Mouse (Mus musculus) liver, embryonic 12.5 days (tissue): ENCODE measurements around the gene Myo1a. TPM values are rescaled to one million over a fixed set of nuclear protein-coding genes. Genes with fewer than 3 reads are reported as not detected.
A peak's percentile ranks its signal among the peaks of the same experiment; 100 is the strongest.
"Not testable (repeated sequence)": the region's sequence is repeated elsewhere in the genome, so short reads cannot be mapped to it uniquely, and the experiment has no call there.

ENCODE experiments used
- ATAC-seq: fragments of 200-750 bp; cut with Nextera tagmentation; 2 replicates; pipeline ENCODE4 v1.8.0; 2017; ENCODE audit warnings: moderate number of reproducible peaks, mild to moderate bottlenecking, moderate library complexity
- H3K27ac ChIP-seq: fragments of 300-500 bp; sonication (generic); 2 replicates; pipeline ENCODE4 v1.5.1; 2016; ENCODE audit warnings: mild to moderate bottlenecking
- H3K27me3 ChIP-seq: fragments of 300-500 bp; sonication (generic); replicated peaks from 2 replicates; pipeline ENCODE4 v1.6.1; 2016; ENCODE audit warnings: mild to moderate bottlenecking, moderate library complexity
- H3K36me3 ChIP-seq: fragments of 300-500 bp; sonication (generic); 2 replicates; pipeline ENCODE4 v1.6.1; 2016; ENCODE audit warnings: mild to moderate bottlenecking, moderate library complexity
- H3K4me1 ChIP-seq: fragments of 300-500 bp; sonication (generic); 2 replicates; pipeline ENCODE4 v1.6.1; 2016
- H3K4me2 ChIP-seq: fragments of 300-500 bp; sonication (generic); 2 replicates; pipeline ENCODE4 v1.6.1; 2016; ENCODE audit warnings: mild to moderate bottlenecking, moderate library complexity
- H3K4me3 ChIP-seq: fragments of 300-500 bp; sonication (generic); 2 replicates; pipeline ENCODE4 v1.5.1; 2016; ENCODE audit warnings: mild to moderate bottlenecking, moderate library complexity
- H3K9ac ChIP-seq: fragments of 300-500 bp; sonication (generic); 2 replicates; pipeline ENCODE4 v1.6.1; 2016; ENCODE audit warnings: mild to moderate bottlenecking, moderate library complexity
- H3K9me3 ChIP-seq: fragments of 300-500 bp; sonication (generic); replicated peaks from 2 replicates; pipeline ENCODE4 v1.6.1; 2016; ENCODE audit warnings: mild to moderate bottlenecking, moderate library complexity
- WGBS: fragments of 180-500 bp; shearing (Covaris S2); methylation state at CpG from one replicate; pipeline ENCODE4 v1.1.7; 2016; ENCODE audit not compliant: insufficient replicate concordance; 5-methylcytosine and 5-hydroxymethylcytosine counted together
- polyA plus RNA-seq: library from polyadenylated mRNA; unstranded; fragments of >200 nt; fragmentation: Nextera tagmentation; extraction: Ambion mirVana; gene quantifications from 2 replicates; pipeline ENCODE4 v1.2.1, GENCODE M21; 2016

Myo1a gene
- polyA plus RNA-seq: 0.06 and 0.13 TPM in 2 replicates

DNA sequence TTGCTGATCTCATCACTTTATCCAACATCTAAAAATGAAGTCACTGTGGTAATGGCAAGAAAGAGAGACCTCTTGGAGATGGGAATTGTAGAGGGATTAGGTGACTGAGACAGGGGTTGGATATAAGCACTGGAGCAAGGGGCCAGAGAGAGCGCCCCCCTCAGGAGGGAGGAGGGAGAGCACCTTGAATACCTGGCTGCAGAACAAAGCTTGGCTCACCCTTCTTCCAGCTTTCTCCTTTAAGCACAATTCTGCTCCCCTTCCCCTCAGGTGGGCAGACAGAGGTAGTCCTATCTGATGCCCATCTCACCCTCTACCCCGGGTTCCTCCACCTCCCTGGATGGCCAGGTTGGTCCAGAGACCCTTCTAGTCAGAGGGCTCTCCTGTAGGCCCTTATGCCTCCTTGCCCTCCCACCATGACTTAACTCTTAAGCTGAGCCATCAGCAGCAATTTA is at the start of gene Myo1a:
TSS of gene Myo1a (plus strand) at position 405 of the 455 bp plus-strand sequence.
- no peak for ATAC-seq
- Histone ChIP-seq H3K36me3 (no peaks in the 10 kb centered on the region), H3K4me1 (no peaks in the 10 kb centered on the region), H3K9me3 (no peaks in the 10 kb centered on the region), H3K9ac (no peak within 1 kb of the TSS), H3K27ac (no peak within 1 kb of the TSS), H3K4me3 (no peak within 1 kb of the TSS), H3K4me2 (no peak within 1 kb of the TSS), H3K27me3 (peaks cover 11% of the 10 kb centered on the region; the same call in 1 of the 2 replicates)
- WGBS: 32% methylated on average over 2 of the region's 2 CpGs

DNA sequence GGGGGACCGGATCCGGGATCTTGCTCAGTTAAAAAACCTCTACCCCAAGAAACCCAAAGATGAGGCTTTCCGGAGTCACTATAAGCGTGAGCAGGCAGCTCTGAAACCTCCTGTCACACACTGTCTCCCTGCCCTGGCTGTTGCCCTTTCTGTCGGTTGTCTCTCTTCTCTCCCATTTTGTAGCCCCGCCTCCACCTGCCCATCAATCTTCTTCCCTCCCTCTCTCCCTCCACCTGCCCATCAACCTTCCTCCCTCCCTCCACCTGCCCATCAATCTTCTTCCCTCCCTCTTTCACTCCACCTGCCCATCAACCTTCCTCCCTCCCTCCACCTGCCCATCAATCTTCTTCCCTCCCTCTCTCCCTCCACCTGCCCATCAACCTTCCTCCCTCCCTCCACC is 47.4 kb upstream of the Myo1a start:
- not testable (repeated sequence) for H3K9me3 ChIP-seq, ATAC-seq, H3K27ac ChIP-seq, H3K4me2 ChIP-seq, H3K9ac ChIP-seq, H3K4me3 ChIP-seq
- peaks cover 63% of the 10 kb centered on the region for H3K36me3 ChIP-seq
- WGBS: 69% methylated on average over 6 of the region's 6 CpGs
- peaks cover 15% of the 10 kb centered on the region for H3K27me3 ChIP-seq
- peaks cover 33% of the 10 kb centered on the region for H3K4me1 ChIP-seq

DNA sequence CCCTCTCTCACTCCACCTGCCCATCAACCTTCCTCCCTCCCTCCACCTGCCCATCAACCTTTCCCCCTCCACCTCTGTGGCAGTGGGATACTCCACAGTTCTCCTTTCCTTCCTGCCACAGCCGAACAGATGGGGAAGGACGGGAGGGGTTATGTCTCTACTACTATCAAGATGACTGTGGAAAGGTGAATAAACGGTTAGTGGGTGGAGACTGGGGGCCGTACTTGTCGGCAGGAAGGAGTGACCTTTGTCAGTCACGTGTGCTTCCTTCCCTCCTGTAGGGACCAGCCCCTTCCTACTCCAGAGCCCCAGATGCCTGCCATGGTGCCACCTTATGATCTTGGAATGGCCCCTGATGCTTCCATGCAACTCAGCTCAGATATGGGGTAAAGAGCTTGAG is 46.9 kb upstream of the Myo1a start:
- 30% methylated on average over 6 of the region's 6 CpGs for WGBS
- H3K27ac ChIP-seq: no peak overlapping the region
- H3K4me3 ChIP-seq: no peak overlapping the region
- H3K9ac ChIP-seq: no peak overlapping the region
- H3K9me3 ChIP-seq: no peaks in the 10 kb centered on the region
- H3K27me3 ChIP-seq: peaks cover 19% of the 10 kb centered on the region
- H3K36me3 ChIP-seq: peaks cover 59% of the 10 kb centered on the region
- no peak for ATAC-seq
- H3K4me1 ChIP-seq: peaks cover 37% of the 10 kb centered on the region
- peak overlapping the region; percentile 0; the same call in 1 of the 2 replicates for H3K4me2 ChIP-seq

GRCm38 (mm10) chr10:127659551-127659950 is 45.4 kb upstream of the Myo1a start:
- H3K9me3 ChIP-seq: no peaks in the 10 kb centered on the region
- no peak overlapping the region for H3K4me3 ChIP-seq
- H3K27ac ChIP-seq: no peak overlapping the region
- H3K4me2 ChIP-seq: no peak overlapping the region
- peaks cover 44% of the 10 kb centered on the region for H3K36me3 ChIP-seq
- H3K9ac ChIP-seq: no peak overlapping the region
- 50% methylated on average over 1 of the region's 1 CpGs for WGBS
- peaks cover 34% of the 10 kb centered on the region for H3K27me3 ChIP-seq
- H3K4me1 ChIP-seq: peaks cover 49% of the 10 kb centered on the region
- ATAC-seq: no peak

DNA sequence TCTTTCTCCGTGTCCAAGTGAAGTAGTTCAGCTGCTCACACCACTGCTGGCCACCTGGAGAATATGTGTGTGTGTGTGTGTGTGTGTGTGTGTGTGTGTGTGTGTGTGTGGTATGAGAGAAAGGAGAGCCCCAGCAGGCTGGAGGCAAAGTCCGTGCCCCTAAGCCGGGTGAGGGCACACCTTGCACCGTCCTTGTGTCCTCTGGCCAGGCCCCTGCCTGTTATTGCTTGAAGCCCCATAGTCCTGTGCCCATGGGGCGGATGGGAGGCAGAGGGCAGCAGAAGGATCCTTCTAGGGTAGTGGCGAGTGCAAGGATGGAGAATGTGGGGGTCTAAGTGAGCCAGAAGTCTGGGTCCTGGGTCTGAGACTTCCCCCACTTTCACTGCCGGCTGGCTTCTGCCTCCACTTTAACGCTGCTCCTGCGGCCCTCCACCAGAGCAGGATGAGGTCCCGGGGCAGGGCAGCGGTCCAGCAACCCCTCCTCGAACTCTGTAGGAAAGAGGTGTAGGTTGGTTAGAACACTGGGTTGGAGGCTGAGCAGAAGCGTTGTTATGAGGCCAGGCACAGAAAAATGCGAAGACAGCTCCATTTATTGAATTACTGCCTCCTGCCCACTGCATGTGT is 43.6 kb upstream of the Myo1a start:
- no peak for ATAC-seq
- WGBS: 27% methylated on average over 14 of the region's 14 CpGs
- H3K9ac ChIP-seq: no peak overlapping the region

GRCm38 (mm10) chr10:127661915-127662663 is 42.9 kb upstream of the Myo1a start:
- Histone ChIP-seq H3K27me3 (peaks cover 60% of the 10 kb centered on the region), H3K4me3 (peak overlapping the region; percentile 28), H3K9me3 (no peaks in the 10 kb centered on the region), H3K9ac (peak overlapping the region; percentile 23; the same call in 1 of the 2 replicates), H3K4me2 (peak overlapping the region; percentile 63), H3K4me1 (peaks cover 58% of the 10 kb centered on the region), H3K27ac (peak overlapping the region; percentile 46), H3K36me3 (peaks cover 22% of the 10 kb centered on the region)
- peak; percentile 33 for ATAC-seq
- 6% methylated on average over 16 of the region's 16 CpGs for WGBS

More for the DNA sequence above, 43.6 kb upstream of the Myo1a start:
- H3K4me3 ChIP-seq: peak overlapping the region; percentile 28
- H3K4me2 ChIP-seq: peak overlapping the region; percentile 63
- peak overlapping the region; percentile 46 for H3K27ac ChIP-seq
- peaks cover 26% of the 10 kb centered on the region for H3K36me3 ChIP-seq
- H3K27me3 ChIP-seq: peaks cover 53% of the 10 kb centered on the region
- H3K4me1 ChIP-seq: peaks cover 51% of the 10 kb centered on the region
- H3K9me3 ChIP-seq: no peaks in the 10 kb centered on the region

DNA sequence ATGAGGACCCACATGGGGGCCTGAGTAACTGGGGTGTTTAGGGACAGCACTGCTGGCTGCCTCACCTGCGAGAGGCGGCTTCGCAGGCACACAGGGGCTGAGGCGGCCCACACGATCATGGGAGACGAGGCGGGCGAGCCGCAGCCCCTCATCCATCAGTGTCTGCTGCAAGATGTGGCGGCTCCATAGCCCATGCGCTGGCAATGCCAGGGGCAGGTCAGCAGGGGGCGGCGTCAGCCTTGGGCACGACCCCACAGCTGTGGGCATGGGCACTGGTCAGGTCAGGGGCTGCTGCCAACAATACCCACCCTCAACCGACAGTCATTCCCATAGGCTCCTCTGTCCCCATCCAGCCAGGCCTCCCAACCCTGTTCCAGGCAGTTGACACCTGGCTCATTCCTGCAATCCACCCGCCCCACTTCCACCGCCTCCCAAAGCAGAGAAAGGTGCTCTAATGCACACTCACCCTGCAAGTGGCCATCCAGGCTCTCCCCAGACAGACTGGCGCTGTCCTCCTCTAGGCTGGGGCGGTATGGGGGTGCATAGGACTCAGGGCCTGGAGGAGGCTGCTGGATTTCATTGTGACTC is 42.2 kb upstream of the Myo1a start:
- H3K27ac ChIP-seq: peak overlapping the region; percentile 33; the same call in 1 of the 2 replicates
- H3K4me1 ChIP-seq: peaks cover 65% of the 10 kb centered on the region
- no peak for ATAC-seq
- 32% methylated on average over 19 of the region's 19 CpGs for WGBS
- peaks cover 21% of the 10 kb centered on the region for H3K36me3 ChIP-seq
- H3K9me3 ChIP-seq: no peaks in the 10 kb centered on the region
- no peak overlapping the region for H3K9ac ChIP-seq
- H3K27me3 ChIP-seq: peaks cover 66% of the 10 kb centered on the region
- H3K4me2 ChIP-seq: peak overlapping the region; percentile 63
- no peak overlapping the region for H3K4me3 ChIP-seq

- peaks cover 74% of the 10 kb centered on the region for H3K27me3 ChIP-seq
- no peak overlapping the region for H3K27ac ChIP-seq
- H3K36me3 ChIP-seq: peaks cover 21% of the 10 kb centered on the region
- H3K4me2 ChIP-seq: no peak overlapping the region
- no peak for ATAC-seq
- no peak overlapping the region for H3K4me3 ChIP-seq
- 31% methylated on average over 5 of the region's 5 CpGs for WGBS
- H3K9ac ChIP-seq: no peak overlapping the region
- no peaks in the 10 kb centered on the region for H3K9me3 ChIP-seq
- peaks cover 67% of the 10 kb centered on the region for H3K4me1 ChIP-seq
Measured at GRCm38 (mm10) chr10:127663590-127663989, 41.4 kb upstream of the Myo1a start.

DNA sequence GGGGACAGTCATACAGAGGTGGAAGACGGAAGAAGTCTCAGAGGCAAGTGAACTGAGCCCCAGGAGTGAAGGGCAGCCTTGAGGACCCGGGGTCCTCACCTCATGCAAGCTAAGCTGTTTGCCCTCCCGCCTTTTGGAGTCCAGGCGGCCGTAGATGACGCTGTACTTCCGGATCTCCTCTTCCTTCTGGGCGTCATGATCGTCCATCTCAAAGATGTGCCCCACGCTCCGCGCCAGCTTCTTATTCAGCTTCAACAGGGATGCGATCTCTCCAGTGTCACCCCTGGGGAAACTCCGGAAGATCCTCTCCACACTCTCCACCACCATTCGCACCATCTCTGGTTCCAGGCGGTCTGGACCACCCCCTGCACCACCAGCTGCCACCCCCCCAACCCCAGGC is 40.8 kb upstream of the Myo1a start:
- Histone ChIP-seq H3K4me1 (peaks cover 72% of the 10 kb centered on the region), H3K36me3 (peaks cover 17% of the 10 kb centered on the region), H3K9ac (no peak overlapping the region), H3K27me3 (peaks cover 80% of the 10 kb centered on the region), H3K9me3 (no peaks in the 10 kb centered on the region), H3K4me3 (no peak overlapping the region), H3K4me2 (0 out of 2 replicates have a peak overlapping the region, but pooled peaks have one; percentile 5), H3K27ac (no peak overlapping the region)
- WGBS: 19% methylated on average over 16 of the region's 16 CpGs
- ATAC-seq: no peak

DNA sequence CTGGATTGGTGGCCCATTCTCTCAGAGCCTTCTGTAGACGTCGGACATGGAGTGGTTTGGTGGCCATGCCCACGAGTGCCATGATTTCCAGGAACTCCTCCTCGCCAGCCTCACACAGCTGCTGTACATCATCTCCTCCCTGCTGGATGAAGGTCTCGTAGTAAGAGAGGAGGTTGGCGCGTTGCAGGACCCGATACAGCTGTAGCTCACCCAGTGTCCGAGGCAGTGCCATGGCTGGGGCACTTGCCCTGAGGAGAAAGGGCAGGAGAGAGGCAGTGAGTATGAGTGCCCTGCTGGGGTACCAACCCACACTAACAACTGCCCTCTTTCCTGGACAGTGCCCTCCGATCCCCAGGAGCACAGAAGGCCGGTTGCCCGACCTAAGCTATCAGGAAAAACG is 40.1 kb upstream of the Myo1a start:
- Histone ChIP-seq H3K27ac (no peak overlapping the region), H3K36me3 (peaks cover 10% of the 10 kb centered on the region), H3K27me3 (peaks cover 86% of the 10 kb centered on the region), H3K9me3 (no peaks in the 10 kb centered on the region), H3K4me3 (peak overlapping the region; percentile 60; the same call in 1 of the 2 replicates), H3K4me1 (peaks cover 79% of the 10 kb centered on the region), H3K9ac (0 out of 2 replicates have a peak overlapping the region, but pooled peaks have one; percentile 43), H3K4me2 (peak overlapping the region; percentile 79)
- 29% methylated on average over 13 of the region's 13 CpGs for WGBS
- no peak for ATAC-seq

- peaks cover 78% of the 10 kb centered on the region for H3K4me1 ChIP-seq
- ATAC-seq: no peak
- H3K4me3 ChIP-seq: peak overlapping the region; percentile 60
- H3K4me2 ChIP-seq: peak overlapping the region; percentile 79
- no peaks in the 10 kb centered on the region for H3K9me3 ChIP-seq
- peaks cover 86% of the 10 kb centered on the region for H3K27me3 ChIP-seq
- no peak overlapping the region for H3K27ac ChIP-seq
- H3K9ac ChIP-seq: peak overlapping the region; percentile 51
- WGBS: 8% methylated on average over 14 of the region's 14 CpGs
- peaks cover 5% of the 10 kb centered on the region; the same call in 1 of the 2 replicates for H3K36me3 ChIP-seq
Measured at GRCm38 (mm10) chr10:127665366-127666181, 39.4 kb upstream of the Myo1a start.
